Mouse (Mus musculus): Measurements from ENCODE around the gene Tmem151b. TPM values are rescaled to one million over a fixed set of nuclear protein-coding genes. Genes with fewer than 3 reads are reported as not detected.

The Tmem151b gene
- polyA plus RNA-seq, 1 experiment from 2014 or later, result 9.7 TPM

GRCm38 (mm10) chr17:45591701-45592605, 42.5 kb upstream of the Tmem151b start:
- H3K9ac ChIP-seq (replicated peaks), result peak overlapping the region; percentile 50

GRCm38 (mm10) chr17:45590410-45590809, 40.9 kb upstream of the Tmem151b start:
- ATAC-seq (ENCODE audit: insufficient number of reproducible peaks, insufficient read depth, low FRiP score, low TSS enrichment, low read depth), result no peak
- peaks cover 17% of the 10 kb centered on the region for H3K36me3 ChIP-seq
- H3K27me3 ChIP-seq, result peaks cover 33% of the 10 kb centered on the region
- H3K9ac ChIP-seq (replicated peaks), result no peak overlapping the region
- H3K4me3 ChIP-seq (replicated peaks), result no peak overlapping the region
- 58% methylated on average over 6 of the region's 6 CpGs for WGBS
- H3K4me1 ChIP-seq (replicated peaks), result peaks cover 50% of the 10 kb centered on the region
- no peak overlapping the region for H3K4me2 ChIP-seq
- no peak overlapping the region for H3K27ac ChIP-seq
- peaks cover 9% of the 10 kb centered on the region; the same call in 1 of the 2 replicates for H3K9me3 ChIP-seq

More at GRCm38 (mm10) chr17:45591701-45592605, 42.5 kb upstream of the Tmem151b start:
- H3K4me3 ChIP-seq (replicated peaks), result no peak overlapping the region
- H3K27me3 ChIP-seq, result peaks cover 41% of the 10 kb centered on the region
- 47% methylated on average over 16 of the region's 16 CpGs for WGBS
- no peak for ATAC-seq (ENCODE audit: insufficient number of reproducible peaks, insufficient read depth, low FRiP score, low TSS enrichment, low read depth)
- H3K9me3 ChIP-seq, result peaks cover 5% of the 10 kb centered on the region; the same call in 1 of the 2 replicates
- peaks cover 61% of the 10 kb centered on the region for H3K4me1 ChIP-seq (replicated peaks)
- no peak overlapping the region for H3K27ac ChIP-seq
- H3K36me3 ChIP-seq, result peaks cover 9% of the 10 kb centered on the region; the same call in 1 of the 2 replicates
- peak overlapping the region; percentile 23; the same call in 1 of the 2 replicates for H3K4me2 ChIP-seq

- H3K36me3 ChIP-seq, result peaks cover 17% of the 10 kb centered on the region
- no peak overlapping the region for H3K4me3 ChIP-seq (replicated peaks)
- H3K27ac ChIP-seq, result no peak overlapping the region
- H3K4me1 ChIP-seq (replicated peaks), result peaks cover 51% of the 10 kb centered on the region
- H3K27me3 ChIP-seq, result peaks cover 27% of the 10 kb centered on the region
- no peak overlapping the region for H3K9ac ChIP-seq (replicated peaks)
- ATAC-seq (ENCODE audit: insufficient number of reproducible peaks, insufficient read depth, low FRiP score, low TSS enrichment, low read depth), result no peak
- WGBS, result 93% methylated on average over 8 of the region's 8 CpGs
- peaks cover 9% of the 10 kb centered on the region; the same call in 1 of the 2 replicates for H3K9me3 ChIP-seq
- no peak overlapping the region for H3K4me2 ChIP-seq
These were observed 40.4 kb upstream of the Tmem151b start for GRCm38 (mm10) chr17:45589844-45590243.

GRCm38 (mm10) chr17:45589236-45589635, 39.8 kb upstream of the Tmem151b start:
- no peak overlapping the region for H3K4me3 ChIP-seq (replicated peaks)
- peaks cover 21% of the 10 kb centered on the region for H3K27me3 ChIP-seq
- no peak for ATAC-seq (ENCODE audit: insufficient number of reproducible peaks, insufficient read depth, low FRiP score, low TSS enrichment, low read depth)
- peaks cover 51% of the 10 kb centered on the region for H3K4me1 ChIP-seq (replicated peaks)
- no peak overlapping the region for H3K9ac ChIP-seq (replicated peaks)
- peaks cover 17% of the 10 kb centered on the region for H3K36me3 ChIP-seq
- over 99% methylated on average over 7 of the region's 7 CpGs for WGBS
- peaks cover 9% of the 10 kb centered on the region; the same call in 1 of the 2 replicates for H3K9me3 ChIP-seq
- no peak overlapping the region for H3K4me2 ChIP-seq
- no peak overlapping the region for H3K27ac ChIP-seq

- Histone ChIP-seq H3K9me3 (peaks cover 9% of the 10 kb centered on the region; the same call in 1 of the 2 replicates), H3K4me1 (replicated peaks) (peaks cover 47% of the 10 kb centered on the region), H3K27me3 (peaks cover 13% of the 10 kb centered on the region), H3K4me2 (no peak overlapping the region), H3K4me3 (replicated peaks) (no peak overlapping the region), H3K27ac (no peak overlapping the region), H3K9ac (replicated peaks) (no peak overlapping the region), H3K36me3 (peaks cover 17% of the 10 kb centered on the region)
- no peak for ATAC-seq (ENCODE audit: insufficient number of reproducible peaks, insufficient read depth, low FRiP score, low TSS enrichment, low read depth)
- WGBS, result 95% methylated on average over 7 of the region's 7 CpGs
These were observed 38.9 kb upstream of the Tmem151b start for GRCm38 (mm10) chr17:45588370-45588769.

- Histone ChIP-seq H3K9ac (replicated peaks) (no peak overlapping the region), H3K27me3 (no peaks in the 10 kb centered on the region), H3K4me2 (no peak overlapping the region), H3K27ac (no peak overlapping the region), H3K36me3 (peaks cover 17% of the 10 kb centered on the region), H3K4me1 (replicated peaks) (peaks cover 32% of the 10 kb centered on the region), H3K9me3 (peaks cover 9% of the 10 kb centered on the region; the same call in 1 of the 2 replicates), H3K4me3 (replicated peaks) (no peak overlapping the region)
- ATAC-seq (ENCODE audit: insufficient number of reproducible peaks, insufficient read depth, low FRiP score, low TSS enrichment, low read depth), result no peak
- WGBS, result 94% methylated on average over 3 of the region's 3 CpGs
These were observed 37.0 kb upstream of the Tmem151b start for GRCm38 (mm10) chr17:45586449-45586837.

GRCm38 (mm10) chr17:45585725-45586448, 36.4 kb upstream of the Tmem151b start:
- 73% methylated on average over 23 of the region's 23 CpGs for WGBS
- peaks cover 17% of the 10 kb centered on the region for H3K36me3 ChIP-seq
- H3K4me3 ChIP-seq (replicated peaks), result no peak overlapping the region
- peak overlapping the region; percentile 69; the same call in 1 of the 2 replicates for H3K27ac ChIP-seq
- peaks cover 33% of the 10 kb centered on the region for H3K4me1 ChIP-seq (replicated peaks)
- no peaks in the 10 kb centered on the region for H3K27me3 ChIP-seq
- H3K9me3 ChIP-seq, result peaks cover 9% of the 10 kb centered on the region; the same call in 1 of the 2 replicates
- no peak for ATAC-seq (ENCODE audit: insufficient number of reproducible peaks, insufficient read depth, low FRiP score, low TSS enrichment, low read depth)
- H3K9ac ChIP-seq (replicated peaks), result no peak overlapping the region
- H3K4me2 ChIP-seq, result no peak overlapping the region

- Histone ChIP-seq H3K27me3 (no peaks in the 10 kb centered on the region), H3K4me3 (replicated peaks) (no peak overlapping the region), H3K4me1 (replicated peaks) (peaks cover 28% of the 10 kb centered on the region), H3K9me3 (peaks cover 9% of the 10 kb centered on the region; the same call in 1 of the 2 replicates), H3K27ac (peak overlapping the region; percentile 69), H3K4me2 (peak overlapping the region; percentile 4), H3K9ac (replicated peaks) (no peak overlapping the region), H3K36me3 (peaks cover 17% of the 10 kb centered on the region)
- WGBS, result 25% methylated on average over 14 of the region's 14 CpGs
- peak; percentile 26; the same call in 1 of the 2 replicates for ATAC-seq (ENCODE audit: insufficient number of reproducible peaks, insufficient read depth, low FRiP score, low TSS enrichment, low read depth)
These were observed 35.6 kb upstream of the Tmem151b start for GRCm38 (mm10) chr17:45584939-45585678.

- no peak; the same call in 1 of the 2 replicates for ATAC-seq (ENCODE audit: insufficient number of reproducible peaks, insufficient read depth, low FRiP score, low TSS enrichment, low read depth)
- Histone ChIP-seq H3K9me3 (peaks cover 9% of the 10 kb centered on the region; the same call in 1 of the 2 replicates), H3K4me2 (peak overlapping the region; percentile 4), H3K36me3 (peaks cover 17% of the 10 kb centered on the region), H3K27ac (peak overlapping the region; percentile 69), H3K9ac (replicated peaks) (peak overlapping the region; percentile 34; the same call in 1 of the 2 replicates), H3K27me3 (no peaks in the 10 kb centered on the region), H3K4me1 (replicated peaks) (peaks cover 28% of the 10 kb centered on the region), H3K4me3 (replicated peaks) (no peak overlapping the region)
- 37% methylated on average over 12 of the region's 12 CpGs for WGBS
These were observed 34.8 kb upstream of the Tmem151b start for GRCm38 (mm10) chr17:45584096-45584896.
